Mouse (Mus musculus) embryonic facial prominence, embryonic 13.5 days (tissue): ENCODE results near the gene Hmg20b. TPM values are rescaled to one million over a fixed set of nuclear protein-coding genes. Genes with fewer than 3 reads are reported as not detected.

Experiments
- ATAC-seq: fragments of 200-750 bp; cut with Nextera tagmentation; 2 replicates; pipeline ENCODE4 v1.8.0; 2017; ENCODE audit warnings: low read depth; ENCODE audit not compliant: insufficient number of reproducible peaks, insufficient read depth, low FRiP score, low TSS enrichment
- H3K27ac ChIP-seq: fragments of 300-500 bp; sonication (generic); 2 replicates; pipeline ENCODE4 v1.5.1; 2015; ENCODE audit warnings: moderate library complexity, mild to moderate bottlenecking, inconsistent platforms
- H3K27me3 ChIP-seq: fragments of 300-500 bp; sonication (generic); 2 replicates; pipeline ENCODE4 v1.6.1; 2015; ENCODE audit warnings: mild to moderate bottlenecking, inconsistent platforms
- H3K36me3 ChIP-seq: fragments of 300-500 bp; sonication (generic); 2 replicates; pipeline ENCODE4 v1.6.1; 2015; ENCODE audit warnings: mild to moderate bottlenecking, inconsistent platforms
- H3K4me1 ChIP-seq: fragments of 300-500 bp; sonication (generic); 2 replicates; pipeline ENCODE4 v1.6.1; 2015; ENCODE audit warnings: inconsistent platforms
- H3K4me2 ChIP-seq: fragments of 300-500 bp; sonication (generic); 2 replicates; pipeline ENCODE4 v1.6.1; 2015; ENCODE audit warnings: moderate library complexity, mild to moderate bottlenecking, inconsistent platforms
- H3K4me3 ChIP-seq: fragments of 300-500 bp; sonication (generic); 2 replicates; pipeline ENCODE4 v1.5.1; 2015; ENCODE audit warnings: mild to moderate bottlenecking, inconsistent platforms
- H3K9ac ChIP-seq: fragments of 300-500 bp; sonication (generic); 2 replicates; pipeline ENCODE4 v1.6.1; 2015; ENCODE audit warnings: mild to moderate bottlenecking, inconsistent platforms
- H3K9me3 ChIP-seq: fragments of 300-500 bp; sonication (generic); 2 replicates; pipeline ENCODE4 v1.6.1; 2016; ENCODE audit warnings: inconsistent platforms
- WGBS: fragments of 180-500 bp; shearing (Covaris S2); methylation state at CpG from one replicate; pipeline ENCODE4 v1.1.7; 2015; ENCODE audit warnings: mixed read lengths; 5-methylcytosine and 5-hydroxymethylcytosine counted together
- polyA plus RNA-seq: library from polyadenylated mRNA; unstranded; fragments of >200 nt; fragmentation: Nextera tagmentation; extraction: Ambion mirVana; gene quantifications from 2 replicates; pipeline ENCODE4 v1.2.1, GENCODE M21; 2015

The Hmg20b gene
- polyA plus RNA-seq, 1 experiment from 2014 or later = 113 TPM

DNA sequence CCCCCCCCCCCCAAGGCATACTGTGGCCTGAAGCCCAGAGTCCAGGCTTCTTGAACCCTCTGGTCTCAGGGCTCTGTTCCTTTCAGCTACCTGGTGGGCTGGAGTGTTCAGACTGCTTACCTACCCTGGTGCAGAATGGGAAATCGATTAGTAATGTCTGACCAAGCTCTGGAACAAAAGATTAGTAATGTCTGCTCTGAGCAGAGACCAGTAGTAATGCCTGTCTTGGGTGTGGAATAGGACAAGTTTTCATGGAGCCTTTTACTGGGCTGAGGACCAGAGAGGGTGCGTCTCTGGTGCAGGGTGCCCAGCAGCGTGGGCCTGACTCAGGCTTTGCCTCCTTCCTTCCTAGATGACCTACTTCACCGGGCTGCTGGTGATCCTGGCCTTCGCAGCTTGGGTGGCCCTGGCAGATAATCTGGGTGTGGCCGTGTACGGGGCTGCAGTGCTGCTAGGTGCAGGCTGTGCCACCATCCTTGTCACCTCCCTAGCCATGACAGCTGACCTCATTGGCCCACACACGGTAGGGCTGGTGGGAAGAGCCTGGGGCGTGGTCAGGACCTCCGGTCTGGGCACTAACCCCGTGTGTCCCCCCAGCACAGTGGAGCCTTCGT lies 12.2 kb upstream of the Hmg20b start:
- ATAC-seq = no peak
- H3K4me1 ChIP-seq = peaks cover 55% of the 10 kb centered on the region
- H3K9me3 ChIP-seq = no peaks in the 10 kb centered on the region
- 76% methylated on average over 12 of the region's 12 CpGs for WGBS
- no peak overlapping the region for H3K27ac ChIP-seq
- H3K4me2 ChIP-seq = no peak overlapping the region
- H3K9ac ChIP-seq = no peak overlapping the region
- peaks cover 45% of the 10 kb centered on the region for H3K36me3 ChIP-seq
- no peak overlapping the region; the same call in 1 of the 2 replicates for H3K4me3 ChIP-seq
- peaks cover 39% of the 10 kb centered on the region for H3K27me3 ChIP-seq

DNA sequence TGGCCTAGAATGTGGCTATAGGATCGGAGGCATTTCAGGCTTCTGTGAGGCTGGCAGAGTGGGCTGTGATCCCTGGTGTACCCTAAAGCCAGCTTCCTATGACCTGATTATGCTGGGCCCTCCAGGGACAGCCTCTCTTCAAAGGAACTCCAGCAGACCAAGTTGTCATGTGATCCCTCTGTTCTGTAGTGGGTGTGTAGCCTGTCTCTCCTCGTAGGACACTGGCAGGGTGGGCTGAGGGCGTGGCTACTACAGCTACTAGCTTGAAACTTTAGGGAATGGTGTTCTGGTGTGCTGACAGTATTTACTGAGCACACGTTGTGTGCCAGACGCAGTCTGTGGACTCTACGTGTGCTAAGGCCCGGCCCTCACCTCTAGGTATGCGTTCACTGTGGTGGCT lies 10.4 kb upstream of the Hmg20b start:
- no peak for ATAC-seq
- peaks cover 30% of the 10 kb centered on the region for H3K36me3 ChIP-seq
- no peaks in the 10 kb centered on the region for H3K9me3 ChIP-seq
- peaks cover 33% of the 10 kb centered on the region for H3K27me3 ChIP-seq
- H3K4me3 ChIP-seq = no peak overlapping the region
- WGBS = 63% methylated on average over 8 of the region's 8 CpGs
- no peak overlapping the region for H3K4me2 ChIP-seq
- 0 out of 2 replicates have a peak overlapping the region, but pooled peaks have one; percentile 44 for H3K9ac ChIP-seq
- peaks cover 61% of the 10 kb centered on the region for H3K4me1 ChIP-seq
- H3K27ac ChIP-seq = no peak overlapping the region

DNA sequence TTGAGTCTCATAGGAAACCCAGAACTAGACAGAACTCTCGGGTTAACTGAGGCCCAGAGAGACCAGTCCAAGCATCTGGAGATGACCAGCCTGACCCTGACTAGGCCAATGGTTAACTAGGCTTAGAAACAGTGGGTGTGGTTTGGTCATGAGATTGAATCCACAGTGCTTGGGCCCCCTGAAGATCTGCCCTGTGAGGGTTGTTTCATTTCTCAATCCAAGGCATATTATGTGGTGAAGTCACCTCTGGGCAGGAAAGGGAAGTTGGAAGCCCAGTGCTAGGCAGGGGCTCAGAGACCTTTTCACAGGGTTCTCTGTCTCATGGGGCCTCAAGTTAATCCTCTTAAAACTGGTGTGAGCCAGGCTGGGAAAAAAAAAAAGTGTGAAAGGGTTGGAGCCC lies 8.6 kb upstream of the Hmg20b start:
- Histone ChIP-seq H3K36me3 (peaks cover 30% of the 10 kb centered on the region), H3K4me2 (peak overlapping the region; percentile 98), H3K4me1 (peaks cover 55% of the 10 kb centered on the region), H3K27ac (0 out of 2 replicates have a peak overlapping the region, but pooled peaks have one; percentile 11), H3K9me3 (no peaks in the 10 kb centered on the region), H3K27me3 (peaks cover 15% of the 10 kb centered on the region), H3K4me3 (peak overlapping the region; percentile 78), H3K9ac (peak overlapping the region; percentile 84)
- 62% methylated on average over 1 of the region's 1 CpGs for WGBS
- no peak for ATAC-seq

DNA sequence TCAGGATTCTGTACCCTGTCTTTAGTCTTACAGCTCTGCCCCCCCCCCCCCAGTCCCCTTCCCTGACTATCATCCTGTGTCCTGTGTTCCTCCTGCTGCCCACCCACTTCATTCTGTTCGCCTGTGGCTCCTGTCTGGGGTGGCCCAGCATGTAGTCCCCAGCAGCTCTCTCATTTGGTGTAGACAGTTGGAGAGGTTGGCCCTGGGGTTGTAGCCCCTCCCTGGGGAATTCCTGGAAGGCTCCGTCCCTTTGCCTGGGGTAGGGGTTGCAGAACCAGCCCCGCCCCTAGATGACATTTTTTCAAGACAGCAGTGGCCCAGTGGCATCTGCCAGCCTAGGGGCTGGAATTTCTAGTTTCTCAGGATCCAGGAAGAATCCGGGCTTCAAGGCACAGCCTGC lies 7.9 kb upstream of the Hmg20b start:
- Histone ChIP-seq H3K9ac (peak overlapping the region; percentile 84), H3K4me1 (peaks cover 49% of the 10 kb centered on the region), H3K9me3 (no peaks in the 10 kb centered on the region), H3K27me3 (peaks cover 8% of the 10 kb centered on the region), H3K27ac (no peak overlapping the region), H3K4me2 (peak overlapping the region; percentile 98), H3K4me3 (peak overlapping the region; percentile 78), H3K36me3 (peaks cover 28% of the 10 kb centered on the region)
- WGBS = 30% methylated on average over 4 of the region's 4 CpGs
- no peak; the same call in 1 of the 2 replicates for ATAC-seq

DNA sequence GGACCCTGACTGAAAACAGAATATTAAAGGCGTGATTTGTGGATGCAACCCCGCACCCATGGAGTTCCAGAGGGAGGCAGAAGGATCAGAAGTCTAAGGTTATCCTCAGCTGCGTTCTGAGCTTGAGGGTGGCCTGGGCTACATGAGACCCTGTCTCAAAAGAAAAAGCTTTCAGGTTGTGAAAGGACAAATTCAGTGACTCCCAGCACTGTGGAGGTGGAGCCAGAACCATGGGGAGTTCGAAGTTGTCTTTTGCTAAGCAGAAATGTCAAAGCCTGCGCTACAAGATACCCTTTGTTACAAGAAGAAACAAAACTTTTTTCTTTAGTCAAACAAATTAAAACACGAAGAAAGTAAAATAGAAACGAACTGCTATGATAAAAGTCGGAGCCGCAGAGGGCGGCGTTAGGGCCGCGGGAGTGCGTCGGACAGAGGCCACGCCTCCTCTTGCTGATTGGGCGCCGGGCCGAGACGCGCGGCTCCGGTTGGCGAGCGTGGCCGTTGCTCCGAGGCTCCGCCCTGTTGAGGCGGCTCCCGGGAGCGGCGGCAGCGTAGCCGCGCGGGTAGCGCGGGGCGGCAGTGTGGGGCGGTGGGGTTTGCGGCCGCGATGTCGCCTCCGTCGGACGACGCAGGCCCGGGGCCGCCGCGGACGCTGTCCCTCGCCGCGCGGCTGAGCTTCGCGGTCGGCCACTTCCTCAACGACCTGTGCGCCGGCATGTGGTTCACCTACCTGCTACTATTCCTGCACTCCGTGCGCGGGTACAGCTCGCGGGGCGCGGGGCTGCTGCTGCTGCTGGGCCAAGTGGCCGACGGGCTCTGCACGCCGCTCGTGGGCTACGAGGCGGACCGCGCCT lies 6.9 kb upstream of the Hmg20b start, which contains the start of gene Mfsd12:
TSS of gene Mfsd12 (plus strand) at position 501 of the 854 bp plus-strand sequence.
- 2% methylated on average over 79 of the region's 79 CpGs for WGBS
- no peak within 1 kb of the TSS for H3K27ac ChIP-seq
- peak within 1 kb of the TSS; percentile 98 for H3K4me2 ChIP-seq
- peaks cover 43% of the 10 kb centered on the region for H3K4me1 ChIP-seq
- peak; percentile 80 for ATAC-seq
- peak within 1 kb of the TSS; percentile 78 for H3K4me3 ChIP-seq
- peaks cover 18% of the 10 kb centered on the region for H3K36me3 ChIP-seq
- peak within 1 kb of the TSS; percentile 84 for H3K9ac ChIP-seq
- no peaks in the 10 kb centered on the region for H3K9me3 ChIP-seq
- H3K27me3 ChIP-seq = no peaks in the 10 kb centered on the region

DNA sequence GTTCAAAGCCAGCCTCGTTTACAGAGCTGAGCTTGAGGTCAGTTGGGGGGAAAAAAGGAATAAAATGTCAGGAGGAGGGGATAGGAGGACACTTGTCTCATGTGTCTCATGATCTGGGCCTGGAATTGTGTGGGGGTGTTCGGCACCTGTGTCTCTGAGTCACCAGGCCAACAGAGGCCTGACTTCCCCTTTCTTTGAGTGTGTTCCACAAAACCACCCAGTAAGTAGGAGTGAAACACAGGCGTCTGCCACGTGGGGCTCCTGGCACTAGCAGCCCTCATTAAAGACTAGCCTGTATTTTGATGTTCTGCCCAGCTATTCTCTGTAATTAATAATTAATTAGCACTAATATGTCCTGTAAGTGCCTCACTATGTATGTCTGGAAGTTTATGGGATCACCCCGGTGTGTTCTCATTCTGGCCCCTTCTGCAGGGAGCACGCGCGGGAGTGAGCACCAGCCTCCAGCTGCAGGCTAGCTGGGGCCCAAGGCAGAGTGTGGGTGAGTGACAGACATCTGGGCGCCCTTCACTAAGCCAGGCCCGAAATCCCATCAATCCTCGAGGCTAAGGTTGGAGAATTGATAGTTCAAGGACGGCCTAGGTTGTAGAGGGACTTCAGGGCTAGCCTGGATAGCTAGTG lies 6.2 kb upstream of the Hmg20b start:
- H3K4me3 ChIP-seq = peak overlapping the region; percentile 78
- H3K9ac ChIP-seq = no peak overlapping the region; the same call in 1 of the 2 replicates
- H3K27me3 ChIP-seq = no peaks in the 10 kb centered on the region
- ATAC-seq = no peak
- H3K27ac ChIP-seq = no peak overlapping the region
- H3K4me1 ChIP-seq = peaks cover 48% of the 10 kb centered on the region
- peaks cover 11% of the 10 kb centered on the region for H3K36me3 ChIP-seq
- no peaks in the 10 kb centered on the region for H3K9me3 ChIP-seq
- 53% methylated on average over 12 of the region's 12 CpGs for WGBS
- peak overlapping the region; percentile 98; the same call in 1 of the 2 replicates for H3K4me2 ChIP-seq

DNA sequence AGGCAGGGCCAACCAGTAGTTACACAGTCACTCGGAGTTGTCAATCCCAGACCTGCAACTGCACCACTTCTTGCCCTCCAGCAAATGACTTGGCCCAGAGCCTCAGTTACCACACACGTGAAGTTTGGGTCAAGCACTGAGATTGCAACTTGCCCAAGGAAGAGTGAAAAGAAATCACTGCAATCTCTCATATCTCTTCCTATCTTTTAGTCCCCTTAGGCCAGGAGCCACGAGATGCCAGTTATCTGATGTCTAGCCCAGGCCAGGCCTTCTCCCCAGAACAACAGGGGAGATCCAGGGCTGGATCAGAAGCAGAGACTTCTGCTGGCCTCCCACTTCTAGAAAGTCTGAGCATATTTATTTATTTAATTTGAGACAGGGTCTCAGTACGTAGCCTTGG lies 5.3 kb upstream of the Hmg20b start:
- 62% methylated on average over 4 of the region's 4 CpGs for WGBS
- H3K4me3 ChIP-seq = no peak overlapping the region

DNA sequence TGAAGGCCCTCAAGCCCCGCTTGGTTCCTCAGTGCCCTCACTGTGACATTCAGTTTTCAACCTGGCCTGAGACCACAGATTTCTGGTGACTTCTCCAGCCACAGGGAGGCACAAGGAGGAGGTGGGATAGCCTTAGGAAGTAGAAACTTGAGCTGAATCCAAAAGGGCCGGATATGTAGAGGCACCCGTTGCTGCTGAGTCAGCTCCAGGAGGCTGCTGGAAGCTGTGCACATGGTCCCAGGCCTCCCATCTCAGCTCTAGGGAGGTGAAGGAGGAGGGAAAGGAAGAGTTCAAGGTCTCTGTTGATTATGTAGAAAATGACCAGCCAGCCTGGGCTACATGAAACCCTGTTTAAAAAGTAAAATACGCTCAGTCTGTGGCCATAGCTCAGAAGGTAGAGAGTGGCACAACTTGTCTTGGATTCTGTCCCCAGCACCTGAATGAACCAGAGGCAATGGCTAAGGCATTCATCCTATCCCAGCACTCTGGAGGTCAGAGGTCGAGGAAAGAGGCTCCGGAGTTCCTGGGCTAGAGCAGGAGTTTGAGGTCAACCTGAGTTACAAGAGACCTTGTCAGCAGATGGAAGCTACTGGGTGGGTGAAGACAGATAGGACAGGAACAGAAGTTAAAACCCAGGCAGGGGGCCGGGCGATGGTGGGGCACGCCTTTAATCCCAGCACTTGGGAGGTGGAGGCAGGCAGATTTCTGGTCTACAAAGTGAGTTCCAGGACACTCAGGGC lies 4.6 kb upstream of the Hmg20b start:
- 0 out of 2 replicates have a peak overlapping the region, but pooled peaks have one; percentile 49 for H3K9ac ChIP-seq
- no peak for ATAC-seq

More for the DNA sequence above, 5.3 kb upstream of the Hmg20b start:
- Histone ChIP-seq H3K27me3 (no peaks in the 10 kb centered on the region), H3K9ac (no peak overlapping the region), H3K9me3 (no peaks in the 10 kb centered on the region), H3K27ac (no peak overlapping the region), H3K36me3 (peaks cover 6% of the 10 kb centered on the region), H3K4me1 (peaks cover 44% of the 10 kb centered on the region), H3K4me2 (no peak overlapping the region)
- no peak for ATAC-seq

DNA sequence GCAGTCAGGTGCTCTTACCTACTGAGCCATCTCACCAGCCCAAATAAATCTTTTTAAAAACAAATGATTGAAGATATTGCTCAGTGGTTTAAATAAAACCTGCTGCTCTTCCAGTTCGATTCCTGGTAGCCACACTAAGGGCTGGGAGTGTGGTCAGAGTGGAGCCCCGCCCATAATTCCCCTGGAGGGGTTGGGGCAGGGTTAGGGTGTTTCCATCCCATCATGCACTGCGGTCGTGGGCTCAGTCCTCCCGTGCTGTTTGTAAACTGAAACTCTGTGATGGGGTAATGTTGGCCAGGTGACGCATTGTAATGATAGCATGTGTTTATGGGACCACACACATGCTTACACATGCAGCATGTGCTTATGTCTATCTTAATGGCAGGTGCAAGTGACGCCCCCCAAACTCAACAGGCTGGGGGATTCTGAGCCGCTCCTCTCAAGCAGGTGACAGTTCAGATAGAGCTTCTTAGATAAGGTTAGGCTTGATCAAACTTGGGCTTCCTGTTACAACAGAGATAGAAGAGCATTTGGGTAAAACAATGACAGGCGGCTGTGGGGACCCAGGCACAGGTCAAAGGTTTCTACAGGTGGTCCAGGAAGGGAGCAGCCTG lies 1.5 kb upstream of the Hmg20b start:
- Histone ChIP-seq H3K4me2 (no peak overlapping the region), H3K27me3 (peaks cover 12% of the 10 kb centered on the region; the same call in 1 of the 2 replicates), H3K4me1 (peaks cover 44% of the 10 kb centered on the region), H3K27ac (no peak overlapping the region), H3K4me3 (no peak overlapping the region), H3K36me3 (peaks cover 17% of the 10 kb centered on the region), H3K9ac (no peak overlapping the region), H3K9me3 (no peaks in the 10 kb centered on the region)
- 22% methylated on average over 9 of the region's 9 CpGs for WGBS
- no peak for ATAC-seq

More for the DNA sequence above, 4.6 kb upstream of the Hmg20b start:
- Histone ChIP-seq H3K36me3 (peaks cover under 1% of the 10 kb centered on the region; the same call in 1 of the 2 replicates), H3K27ac (no peak overlapping the region; the same call in 1 of the 2 replicates), H3K4me2 (no peak overlapping the region), H3K4me3 (no peak overlapping the region), H3K4me1 (peaks cover 42% of the 10 kb centered on the region), H3K27me3 (no peaks in the 10 kb centered on the region), H3K9me3 (no peaks in the 10 kb centered on the region)
- WGBS = 53% methylated on average over 9 of the region's 9 CpGs

DNA sequence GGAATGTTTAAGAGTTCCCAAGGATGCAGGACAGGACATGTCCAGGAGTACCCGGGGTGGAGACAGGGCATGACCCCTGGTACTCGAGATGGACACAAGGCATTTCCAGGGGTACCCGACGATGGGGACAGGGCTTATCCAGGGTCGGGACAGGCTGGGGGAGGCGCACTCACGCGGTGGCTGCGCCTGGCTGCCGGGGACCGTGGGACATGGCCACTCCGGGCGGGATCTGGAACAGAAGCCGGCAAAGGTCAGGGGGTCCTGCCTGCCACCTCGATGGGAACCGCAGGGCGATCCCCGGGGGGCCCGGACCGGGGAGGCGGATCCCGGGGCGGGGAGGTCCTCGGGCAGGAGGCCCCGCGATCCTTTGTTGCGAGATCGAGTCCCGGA lies 324 bp downstream of the Hmg20b start:
- H3K27me3 ChIP-seq = peaks cover 28% of the 10 kb centered on the region
- peak overlapping the region; percentile 73; the same call in 1 of the 2 replicates for H3K27ac ChIP-seq
- under 1% methylated on average over 25 of the region's 29 CpGs for WGBS
- H3K36me3 ChIP-seq = peaks cover 27% of the 10 kb centered on the region
- H3K9ac ChIP-seq = peak overlapping the region; percentile 93
- no peaks in the 10 kb centered on the region for H3K9me3 ChIP-seq
- ATAC-seq = peak; percentile 2; the same call in 1 of the 2 replicates
- peak overlapping the region; percentile 92 for H3K4me2 ChIP-seq
- peaks cover 46% of the 10 kb centered on the region for H3K4me1 ChIP-seq
- H3K4me3 ChIP-seq = peak overlapping the region; percentile 82
